Mouse (Mus musculus) heart, postnatal 14 days (tissue): ENCODE measurements at regions not wholly inside any gene's neighbourhood (a gene's known extent, or its start where the extent isn't known, plus 50 kb on each side); places are given as distances from the start of the nearest gene placed in this dataset.
"Not testable (repeated sequence)": the region's sequence is repeated elsewhere in the genome, so short reads cannot be mapped to it uniquely, and the experiment has no call there.

Experiments
- DNase-seq, 2 experiments: peaks; one replicate each; pipeline ENCODE4 v3.0.0; 2021 to 2022
- intact Hi-C: fragments of 180-260 bp; cut with DNase I; formaldehyde crosslinking; loops from one replicate; pipeline ENCODE4 v1.15.1; 2025

- intact Hi-C loops: no loop called here
- no peak for DNase-seq
Observed at GRCm38 (mm10) chr15:42068207-42068831, 1934.2 kb downstream of the 9330182O14Rik start.

- intact Hi-C loops: no loop called here
- no peak for DNase-seq
Observed at GRCm38 (mm10) chr15:42069072-42069471, 1934.9 kb downstream of the 9330182O14Rik start.

GRCm38 (mm10) chr15:42073486-42073885, 1939.3 kb downstream of the 9330182O14Rik start:
- intact Hi-C loops: no loop called here
- DNase-seq: no peak

- DNase-seq: no peak
- intact Hi-C loops: no loop called here
Observed at GRCm38 (mm10) chr15:42082436-42082835, 1948.3 kb downstream of the 9330182O14Rik start.

- intact Hi-C loops: no loop called here
- DNase-seq: peak; percentile 2 to 10
Observed at GRCm38 (mm10) chr15:42100730-42101129, 1966.6 kb downstream of the 9330182O14Rik start.

GRCm38 (mm10) chr15:42104816-42105215, 1970.7 kb downstream of the 9330182O14Rik start:
- no peak for DNase-seq
- intact Hi-C loops: no loop called here

- DNase-seq: no peak
- intact Hi-C loops: no loop called here
Observed at GRCm38 (mm10) chr15:42107106-42107505, 1972.9 kb downstream of the 9330182O14Rik start.

- intact Hi-C loops: no loop called here
Observed at GRCm38 (mm10) chr15:42111811-42112210, 1977.6 kb downstream of the 9330182O14Rik start.

GRCm38 (mm10) chr15:42127471-42127870, 1993.3 kb downstream of the 9330182O14Rik start:
- no peak for DNase-seq
- intact Hi-C loops: no loop called here

More at GRCm38 (mm10) chr15:42111811-42112210, 1977.6 kb downstream of the 9330182O14Rik start:
- DNase-seq: no peak

- intact Hi-C loops: no loop called here
- DNase-seq: no peak
Observed at GRCm38 (mm10) chr15:42128976-42129375, 1994.8 kb downstream of the 9330182O14Rik start.

GRCm38 (mm10) chr15:42166546-42166945, 2032.4 kb downstream of the 9330182O14Rik start:
- DNase-seq: no peak

GRCm38 (mm10) chr15:42177766-42178165, 2043.6 kb downstream of the 9330182O14Rik start:
- intact Hi-C loops, DNase-seq: not testable (repeated sequence)

More at GRCm38 (mm10) chr15:42166546-42166945, 2032.4 kb downstream of the 9330182O14Rik start:
- intact Hi-C loops: no loop called here

- intact Hi-C loops: loop anchor here (2.0 kb wide), 3 partner anchors 467 to 705 kb away; no protein-coding TSS in a partner anchor
- peak in 1 of 2 experiments; percentile 17 for DNase-seq
Observed at GRCm38 (mm10) chr15:42207187-42207846, 2073.2 kb downstream of the 9330182O14Rik start.

GRCm38 (mm10) chr15:42219496-42219895, 2085.3 kb downstream of the 9330182O14Rik start:
- no peak for DNase-seq
- intact Hi-C loops: no loop called here

- intact Hi-C loops: no loop called here
- no peak for DNase-seq
Observed at GRCm38 (mm10) chr15:42220005-42220404, 2085.8 kb downstream of the 9330182O14Rik start.

GRCm38 (mm10) chr15:42225006-42225405, 2090.8 kb downstream of the 9330182O14Rik start:
- DNase-seq: no peak
- intact Hi-C loops: no loop called here

GRCm38 (mm10) chr15:42231692-42232091, 2097.5 kb downstream of the 9330182O14Rik start:
- no peak for DNase-seq
- intact Hi-C loops: no loop called here

GRCm38 (mm10) chr15:42246812-42247211, 2112.6 kb downstream of the 9330182O14Rik start:
- DNase-seq: no peak
- intact Hi-C loops: no loop called here

- intact Hi-C loops: no loop called here
Observed at GRCm38 (mm10) chr15:42252730-42253330, 2118.7 kb downstream of the 9330182O14Rik start.

GRCm38 (mm10) chr15:42256343-42256742, 2122.2 kb downstream of the 9330182O14Rik start:
- intact Hi-C loops: no loop called here
- no peak for DNase-seq

More at GRCm38 (mm10) chr15:42252730-42253330, 2118.7 kb downstream of the 9330182O14Rik start:
- DNase-seq: no peak

- intact Hi-C loops: no loop called here
- DNase-seq: no peak
Observed at GRCm38 (mm10) chr15:42275117-42275516, 2141.0 kb downstream of the 9330182O14Rik start.
